Mouse (Mus musculus): ENCODE measurements around the gene Brd7. TPM values are rescaled to one million over a fixed set of nuclear protein-coding genes. Genes with fewer than 3 reads are reported as not detected.

Gene Brd7
- total and polyA plus RNA-seq, 3 experiments: 7.2 to 81.2 (median 60.7) TPM

- DNase-seq: no peak
Observed at GRCm38 (mm10) chr8:88284738-88285137, 77.3 kb downstream of the Brd7 start.

DNA sequence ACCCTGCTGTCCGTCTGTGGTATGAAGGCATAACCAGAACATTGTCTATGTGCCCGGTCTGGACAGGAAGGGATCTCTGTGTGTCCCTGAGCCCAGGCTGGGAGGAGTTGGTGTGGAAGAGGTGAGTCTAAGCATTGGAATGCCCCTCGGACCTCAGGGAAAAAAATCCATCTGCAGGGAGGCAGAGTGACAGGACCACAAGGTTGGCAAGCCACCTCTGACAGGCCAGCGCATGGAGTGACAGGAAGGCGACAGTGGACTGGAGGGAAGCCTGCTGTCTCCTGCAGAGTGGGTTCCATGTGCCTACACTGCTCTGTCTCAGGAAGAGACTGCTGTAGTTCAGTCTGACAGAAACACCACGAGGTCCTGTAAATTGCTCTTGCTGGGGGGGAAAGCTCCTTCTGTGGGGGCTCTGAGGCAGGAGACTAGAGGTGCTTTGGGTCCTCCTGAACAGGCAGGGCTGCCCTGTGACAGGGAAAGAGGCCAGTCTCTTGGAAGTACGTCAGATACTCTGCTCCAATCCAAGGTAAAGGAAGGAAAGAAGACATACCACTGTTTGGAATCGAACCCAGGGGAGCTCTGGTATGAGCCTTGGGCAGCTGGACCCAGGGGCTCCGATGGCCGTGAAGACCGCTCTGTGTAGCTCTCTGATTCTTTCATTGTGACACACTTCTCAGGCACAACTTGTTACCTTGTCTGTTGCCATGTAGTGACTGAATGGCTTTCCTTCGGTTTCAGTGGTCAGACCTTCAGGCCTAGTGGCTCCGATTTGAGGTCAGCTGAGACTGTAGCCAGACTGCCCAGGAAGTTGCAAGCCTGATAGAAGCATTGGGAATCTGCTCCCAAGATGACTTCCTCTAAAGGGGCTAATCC is 78.5 kb downstream of the Brd7 start:
- peak; percentile 55 for DNase-seq

DNA sequence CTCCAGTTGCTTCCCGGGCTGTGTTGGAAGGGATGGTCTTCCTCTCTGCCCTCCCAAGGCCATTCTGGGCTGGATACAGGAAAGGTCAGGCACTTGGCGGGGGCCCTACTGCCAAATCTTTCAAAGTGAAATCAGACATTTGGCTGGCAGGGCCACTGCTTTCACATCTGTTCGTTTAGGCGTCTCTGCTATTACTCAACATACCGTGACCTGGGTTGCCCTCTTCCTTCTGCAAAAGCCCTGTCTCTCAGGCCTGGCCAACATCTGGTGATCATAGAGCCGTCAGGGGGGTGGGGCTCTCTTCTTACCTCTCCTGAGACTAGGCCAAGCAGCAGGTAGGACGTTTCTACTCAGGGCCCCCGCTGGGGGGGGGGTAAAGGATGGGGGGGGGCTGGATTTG is 79.3 kb downstream of the Brd7 start:
- peak; percentile 93 for DNase-seq

Other genes starting within 250 kb of the Brd7 start
- gene Cnep1r1, start 243.4 kb downstream of the Brd7 start, total RNA-seq (2021): 10 to 100 TPM; 30.9 to 37.7 TPM
- gene Cnep1r1, start 243.4 kb downstream of the Brd7 start, polyA plus RNA-seq (2012; rRNA removed): 4.8 and 5.1 TPM in 2 replicates
- 10 to 100 TPM; 27.8 to 32.1 TPM for gene Heatr3, start 224.3 kb downstream of the Brd7 start, total RNA-seq (2021)
- gene Heatr3, start 224.3 kb downstream of the Brd7 start, polyA plus RNA-seq (2012; rRNA removed): 13.4 and 14.0 TPM in 2 replicates
- 10 to 100 TPM; 24.5 to 29.4 TPM for gene Tent4b, start 163.0 kb downstream of the Brd7 start, total RNA-seq (2021)
- gene Tent4b, start 163.0 kb downstream of the Brd7 start, polyA plus RNA-seq (2012; rRNA removed): 11.7 and 12.6 TPM in 2 replicates
- 10 to 100 TPM in 1 of 2 experiments, 1 to 10 TPM in 1; 4.8 to 18.6 TPM for gene Adcy7, start 89.8 kb downstream of the Brd7 start, total RNA-seq (2021)
- gene Adcy7, start 89.8 kb downstream of the Brd7 start, polyA plus RNA-seq (2012; rRNA removed): 8.7 and 11.3 TPM in 2 replicates
- 10 to 100 TPM; 43.5 to 53.9 TPM for gene Nkd1, start 159.2 kb upstream of the Brd7 start, total RNA-seq (2021)
- gene Nkd1, start 159.2 kb upstream of the Brd7 start, polyA plus RNA-seq (2012; rRNA removed): 56.8 and 62.0 TPM in 2 replicates

All from adrenal gland, adult 2 months (tissue).